Mouse (Mus musculus) left cerebral cortex, postnatal 4 days (tissue): ENCODE measurements around the gene Acacb. TPM values are rescaled to one million over a fixed set of nuclear protein-coding genes. Genes with fewer than 3 reads are reported as not detected.

Experiments
- DNase-seq: peaks from one replicate; pipeline ENCODE4 v3.0.0-alpha.2; 2022
- intact Hi-C: fragments of 180-260 bp; cut with DNase I; formaldehyde crosslinking; loops from one replicate; pipeline ENCODE4 v1.15.1; 2025
- total RNA-seq, 2 experiments: library from RNA; stranded (reverse); gene quantifications; 2 replicates each; pipeline ENCODE4 v1.2.3; 2021

Acacb gene
- total RNA-seq, 2 experiments from 2014 or later: 2.4 to 3.8 TPM

DNA sequence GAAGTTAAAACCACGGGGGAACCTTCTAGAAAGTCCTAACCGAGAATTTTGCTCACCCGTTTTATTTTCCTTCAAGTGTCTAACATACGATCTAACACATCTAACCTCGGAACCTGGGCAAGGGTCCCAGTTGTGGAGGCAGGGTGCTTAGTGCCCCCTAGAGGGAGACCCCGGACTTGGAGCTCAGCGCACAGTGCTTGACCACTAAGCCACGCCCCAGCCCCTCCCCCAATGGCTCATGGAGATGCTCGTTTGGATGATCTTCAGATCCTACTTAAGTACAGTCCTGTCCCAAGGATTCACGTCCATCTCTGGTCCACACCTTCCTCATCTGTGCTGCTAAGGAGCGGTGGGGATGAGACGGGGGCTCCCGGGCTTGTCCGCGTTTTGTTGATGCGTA is 28.3 kb downstream of the Acacb start:
- intact Hi-C loops: no loop called here
- peak; percentile 66 for DNase-seq

- peak; percentile 78 for DNase-seq
- intact Hi-C loops: no loop called here
Measured at GRCm38 (mm10) chr5:114175596-114176171, 29.3 kb downstream of the Acacb start.

GRCm38 (mm10) chr5:114176548-114177400 is 30.4 kb downstream of the Acacb start:
- intact Hi-C loops: no loop called here
- no peak for DNase-seq

GRCm38 (mm10) chr5:114177966-114178719 is 31.8 kb downstream of the Acacb start:
- no peak for DNase-seq
- intact Hi-C loops: no loop called here

DNA sequence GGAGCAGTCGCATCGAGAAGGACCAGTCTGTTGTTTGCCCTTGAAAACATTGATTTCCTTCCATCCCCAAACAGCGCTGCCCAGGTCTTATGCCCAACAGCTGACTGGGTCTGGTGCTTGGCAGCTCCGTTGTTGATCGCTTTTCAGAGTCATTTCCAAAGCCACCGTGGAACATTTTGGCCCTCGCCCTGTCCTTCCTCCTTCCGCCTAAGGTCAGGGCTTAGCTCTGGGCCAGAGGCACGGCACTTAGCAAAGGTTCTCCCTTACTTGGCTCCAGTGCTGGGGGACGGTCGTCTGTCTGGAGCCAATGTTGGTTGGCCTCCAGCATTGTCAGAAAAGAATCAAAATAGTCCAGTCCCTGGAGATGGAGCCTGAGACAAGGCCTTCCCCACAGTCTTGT is 33.2 kb downstream of the Acacb start:
- intact Hi-C loops: no loop called here

DNA sequence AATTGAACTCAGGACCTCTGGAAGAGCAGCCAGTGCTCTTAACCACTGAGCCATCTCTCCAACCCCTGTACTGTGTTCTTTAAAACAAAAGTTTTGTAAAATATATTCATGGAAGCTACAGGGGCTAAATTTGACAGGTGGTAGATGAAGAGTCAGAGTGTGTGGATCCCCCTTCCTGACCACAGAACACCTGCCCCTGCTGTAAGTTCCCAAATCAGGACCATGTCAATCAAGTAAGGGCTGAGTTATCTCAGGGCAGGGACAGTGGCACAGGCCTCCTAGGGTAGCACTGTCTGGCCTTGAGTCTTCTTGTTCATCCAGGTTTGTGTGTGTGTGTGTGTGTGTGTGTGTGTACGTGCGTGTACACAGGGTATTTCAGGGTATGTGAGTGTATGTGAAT is 37.2 kb downstream of the Acacb start:
- no peak for DNase-seq
- intact Hi-C loops: no loop called here

More for the DNA sequence above, 33.2 kb downstream of the Acacb start:
- DNase-seq: no peak

GRCm38 (mm10) chr5:114187108-114187507 is 40.8 kb downstream of the Acacb start:
- no peak for DNase-seq
- intact Hi-C loops: no loop called here

DNA sequence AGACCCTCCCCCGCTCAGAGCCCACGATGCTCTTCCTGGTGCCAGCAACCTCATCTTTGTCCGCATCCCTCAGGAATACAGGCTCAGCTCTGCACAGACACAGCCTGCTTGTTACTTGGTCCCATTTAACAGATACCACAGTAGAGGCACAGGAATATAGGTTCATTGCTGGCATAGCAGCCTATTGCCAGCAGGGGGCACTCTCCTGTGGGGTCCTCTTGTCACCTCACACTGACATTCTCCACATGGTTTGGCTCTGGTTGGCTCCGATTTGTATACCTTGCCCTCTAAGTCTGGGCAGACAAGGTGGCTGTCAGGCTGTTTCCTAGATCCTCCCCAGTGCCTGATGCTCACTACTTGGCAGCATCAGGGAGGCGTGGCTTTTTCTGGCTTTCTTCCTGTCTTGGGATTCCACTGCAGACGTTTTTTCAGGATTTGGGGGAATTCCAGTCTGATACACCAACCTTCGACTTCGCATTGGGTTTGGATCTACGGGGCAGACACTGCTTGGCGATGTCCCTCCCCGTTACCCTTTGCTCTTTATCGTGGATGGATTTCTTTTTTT is 42.6 kb downstream of the Acacb start:
- intact Hi-C loops: no loop called here

DNA sequence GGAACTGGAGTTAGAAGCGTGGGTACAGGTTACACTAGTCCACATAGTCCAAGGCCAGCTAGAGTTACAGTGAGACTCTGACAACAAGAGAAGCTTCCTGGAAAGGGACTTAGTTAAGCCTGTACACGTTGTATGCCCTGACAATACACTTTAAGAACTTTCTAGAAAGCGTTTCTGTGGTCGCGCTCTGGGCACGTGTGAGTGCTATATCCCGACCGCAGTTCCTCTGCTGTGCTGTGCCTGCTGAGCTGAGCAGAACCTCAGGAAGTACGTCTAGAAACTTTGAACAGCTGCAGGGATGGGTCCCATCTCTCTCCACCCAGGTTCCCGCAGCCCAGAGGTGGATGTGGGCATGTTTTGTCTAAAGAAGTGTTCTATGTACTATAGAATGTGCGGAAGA is 47.8 kb downstream of the Acacb start:
- intact Hi-C loops: no loop called here
- DNase-seq: no peak

More for the DNA sequence above, 42.6 kb downstream of the Acacb start:
- no peak for DNase-seq

DNA sequence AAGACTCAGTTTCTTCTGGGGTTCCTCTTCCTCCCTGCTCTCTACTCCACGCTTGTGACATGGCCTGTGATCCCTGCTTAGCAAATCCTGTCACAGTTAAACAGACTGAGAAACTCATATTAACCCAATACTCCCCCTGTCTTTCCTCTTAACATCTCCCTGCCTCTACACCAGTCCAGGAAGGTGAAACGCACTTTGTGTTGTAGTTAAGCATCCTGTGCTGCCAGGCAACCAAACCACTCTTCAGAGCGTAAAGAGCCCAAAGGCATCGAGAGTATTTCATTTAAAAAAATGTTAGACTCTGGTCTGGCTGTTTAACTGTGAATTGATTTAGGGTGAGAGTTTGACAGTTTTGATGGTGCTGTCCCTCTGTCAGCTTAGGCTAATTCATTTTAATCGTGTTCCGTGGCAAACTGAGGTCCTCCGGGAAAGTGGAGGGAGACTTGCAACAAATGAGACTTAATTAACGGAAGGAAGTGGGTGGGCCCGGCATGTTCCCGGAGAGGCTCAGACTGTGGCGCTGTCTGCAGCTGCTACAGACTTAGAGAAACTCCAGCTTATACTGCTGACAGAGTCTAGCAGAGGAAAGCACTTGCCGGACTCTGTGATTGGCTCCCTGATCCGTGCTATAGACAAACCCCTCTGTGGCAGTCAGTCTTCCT is 52.9 kb downstream of the Acacb start:
- intact Hi-C loops: no loop called here
- no peak for DNase-seq

GRCm38 (mm10) chr5:114206158-114206557 is 59.8 kb downstream of the Acacb start:
- DNase-seq: no peak
- intact Hi-C loops: no loop called here

DNA sequence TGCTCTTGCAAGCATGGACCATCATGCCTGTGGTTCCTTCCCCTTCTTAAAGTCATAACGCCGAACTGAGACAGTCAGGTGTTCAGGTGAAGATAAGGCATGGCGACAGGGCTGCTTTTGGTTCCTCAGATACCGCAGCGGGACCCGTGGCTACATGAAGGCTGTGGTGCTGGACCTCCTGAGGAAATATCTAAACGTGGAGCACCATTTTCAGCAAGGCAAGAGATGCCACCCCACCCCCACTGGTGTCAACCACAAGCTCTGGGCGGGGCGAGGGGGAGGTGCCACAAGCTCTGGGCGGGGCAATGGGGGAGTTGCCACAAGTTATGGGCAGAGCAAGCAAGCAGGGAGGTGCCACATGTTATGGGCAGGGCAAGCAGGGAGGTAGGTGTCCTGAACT is 66.8 kb downstream of the Acacb start:
- intact Hi-C loops: no loop called here
- DNase-seq: no peak

DNA sequence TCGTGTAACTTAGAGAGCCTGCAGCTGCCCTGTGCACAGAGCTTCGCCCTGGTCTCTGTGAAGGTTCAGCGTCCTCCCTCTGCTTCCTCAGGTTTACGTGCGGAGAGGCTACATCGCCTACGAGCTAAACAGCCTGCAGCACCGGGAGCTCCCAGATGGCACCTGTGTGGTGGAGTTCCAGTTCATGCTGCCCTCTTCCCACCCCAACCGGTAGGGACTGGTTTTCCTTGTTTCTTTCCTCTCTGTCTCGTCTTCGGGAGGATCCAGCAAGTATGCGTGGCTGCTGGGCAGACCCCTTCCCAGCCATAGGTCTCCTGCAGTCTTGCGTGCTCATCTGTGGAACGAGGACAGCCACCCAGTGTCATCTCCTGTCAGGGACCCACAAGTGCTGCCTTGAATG is 72.4 kb downstream of the Acacb start:
- DNase-seq: no peak
- intact Hi-C loops: no loop called here

DNA sequence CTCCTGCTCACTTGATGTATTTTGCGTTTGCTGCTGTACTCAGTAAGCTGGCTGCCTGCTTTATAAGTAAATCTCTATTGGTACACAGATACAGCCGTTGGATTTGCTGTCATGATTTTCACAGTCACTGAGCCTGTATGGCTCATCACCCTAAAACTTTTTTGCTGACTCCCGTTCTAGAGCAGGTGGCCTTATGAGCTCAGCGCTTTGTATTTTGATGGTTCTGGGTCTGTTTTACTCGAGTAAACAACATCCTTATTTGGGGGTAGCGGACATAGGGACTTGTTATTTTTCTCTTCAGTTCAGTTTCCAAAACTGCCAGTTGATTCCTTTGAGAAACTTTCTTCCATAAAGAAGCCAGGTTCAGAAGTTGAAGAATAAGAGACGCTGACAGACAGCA is 79.7 kb downstream of the Acacb start:
- intact Hi-C loops: no loop called here
- DNase-seq: no peak

DNA sequence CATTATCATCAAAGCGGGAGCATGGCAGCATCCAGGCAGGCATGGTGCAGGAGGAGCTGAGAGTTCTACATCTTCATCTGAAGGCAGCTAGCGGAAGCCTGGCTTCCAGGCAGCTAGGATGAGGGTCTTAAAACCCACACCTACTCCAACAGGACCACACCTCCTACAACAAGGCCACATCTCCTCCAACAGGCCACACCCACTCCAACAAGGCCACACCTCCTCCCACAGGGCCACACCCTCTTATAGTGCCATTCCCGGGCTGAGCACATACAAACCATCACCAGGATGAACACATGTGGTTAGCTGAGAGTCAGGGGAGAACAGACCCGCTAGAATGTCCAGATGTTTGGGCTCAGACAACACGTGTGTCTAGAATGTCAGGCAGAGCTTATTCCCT is 82.6 kb downstream of the Acacb start:
- DNase-seq: no peak
- intact Hi-C loops: no loop called here

DNA sequence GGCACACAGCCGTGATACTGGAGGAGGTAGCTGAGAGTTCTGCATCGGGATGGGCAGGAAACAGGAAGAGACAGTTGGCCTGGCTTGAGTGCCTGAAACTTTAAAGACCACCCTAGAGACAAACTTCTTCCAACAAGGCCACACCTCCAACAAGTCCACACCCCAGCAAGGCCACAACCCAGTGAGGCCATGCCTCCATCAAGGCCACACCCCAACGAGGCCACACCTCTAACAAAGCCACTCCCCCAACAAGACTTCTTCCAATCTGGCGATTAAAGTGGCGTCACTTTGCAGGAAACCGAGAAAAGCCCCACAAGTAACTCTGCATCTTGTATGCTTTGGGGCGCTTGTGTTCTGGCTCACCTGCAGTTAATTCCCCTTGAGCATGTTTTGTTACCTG is 92.6 kb downstream of the Acacb start:
- intact Hi-C loops: no loop called here
- DNase-seq: no peak

DNA sequence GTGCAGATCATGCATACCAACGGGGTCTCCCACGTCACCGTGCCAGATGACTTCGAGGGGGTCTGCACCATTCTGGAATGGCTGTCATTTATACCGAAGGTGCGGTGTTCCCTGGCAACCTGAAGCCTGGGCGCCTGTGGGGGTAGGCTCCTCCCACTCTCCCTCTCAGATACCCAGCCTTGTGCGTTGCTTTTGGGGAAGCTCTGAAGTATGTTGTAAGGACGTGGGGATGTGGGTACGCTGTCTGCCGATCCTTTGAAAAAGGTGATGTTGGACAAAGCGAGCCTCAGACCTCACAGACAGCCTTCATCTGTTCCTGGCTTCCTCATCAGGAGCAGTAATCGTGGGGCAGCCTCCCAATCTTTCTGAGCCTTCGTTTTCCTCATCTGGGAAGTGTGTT is 93.4 kb downstream of the Acacb start:
- no peak for DNase-seq
- intact Hi-C loops: no loop called here

GRCm38 (mm10) chr5:114246465-114246864 is 100.1 kb downstream of the Acacb start:
- intact Hi-C loops: no loop called here
- no peak for DNase-seq

DNA sequence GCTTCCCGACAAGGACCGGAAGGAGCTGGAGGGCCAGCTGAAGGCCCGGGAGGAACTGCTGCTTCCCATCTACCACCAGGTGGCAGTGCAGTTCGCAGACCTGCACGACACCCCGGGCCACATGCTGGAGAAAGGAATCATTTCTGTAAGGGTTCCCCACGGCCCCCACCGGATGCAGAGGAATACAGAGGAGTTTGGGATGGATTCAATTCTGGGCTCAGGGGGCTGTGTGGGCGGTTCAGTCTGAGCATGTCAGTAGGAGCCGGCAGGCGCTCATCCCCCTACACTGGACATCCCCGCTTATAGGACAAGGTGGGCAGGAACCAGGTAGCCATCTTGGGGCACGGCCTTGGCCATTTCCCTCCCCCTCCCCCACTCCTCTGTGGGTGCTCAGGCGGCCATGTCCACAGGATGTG is 101.8 kb downstream of the Acacb start:
- DNase-seq: peak; percentile 86
- intact Hi-C loops: loop anchor here (2.0 kb wide), 1 partner anchor 61 kb away; no protein-coding TSS in a partner anchor

DNA sequence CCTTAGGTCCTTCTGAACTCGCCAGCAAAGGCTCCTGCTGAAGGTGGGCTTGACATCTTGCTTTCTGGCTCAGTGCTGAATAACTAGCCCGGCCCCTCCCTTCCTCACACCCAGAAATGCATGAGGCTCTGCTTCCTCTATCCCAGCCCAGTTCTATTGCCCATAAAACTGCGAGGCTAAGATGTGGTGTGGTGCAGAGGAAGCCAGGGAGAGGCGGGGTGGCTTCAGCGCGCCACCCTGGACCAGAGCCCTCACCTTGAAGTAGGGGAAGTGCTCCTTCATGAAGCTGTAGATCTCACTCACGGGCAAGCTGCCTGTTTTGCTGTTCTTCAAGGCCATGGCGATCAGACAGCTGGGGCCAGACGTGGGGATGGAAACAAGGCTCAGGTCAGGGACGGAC is 113.2 kb downstream of the Acacb start:
- DNase-seq: no peak

DNA sequence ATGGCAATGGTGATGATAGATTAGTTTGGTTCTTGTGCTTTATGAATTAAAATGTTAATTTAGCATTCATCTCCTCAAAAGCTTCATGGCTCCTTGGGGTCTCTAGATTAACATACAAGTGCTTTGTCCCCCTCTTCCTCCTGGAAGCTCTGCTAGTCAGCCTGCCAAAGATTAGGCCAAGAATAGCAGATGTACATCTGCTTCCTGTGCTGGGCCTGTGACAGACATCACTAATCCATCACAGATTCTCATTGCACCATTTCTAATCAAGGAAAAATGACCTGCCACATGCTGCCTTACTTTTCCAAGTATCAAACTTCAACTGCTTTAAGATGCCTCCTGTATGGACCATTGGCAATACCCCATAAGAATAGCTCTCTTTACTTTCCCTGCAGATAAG is 115.2 kb downstream of the Acacb start:
- intact Hi-C loops: no loop called here
- DNase-seq: no peak

More for the DNA sequence above, 113.2 kb downstream of the Acacb start:
- intact Hi-C loops: no loop called here
